Comparison of ENCODE assay signal across 8 mouse cellular contexts in genomic region chr19:38053227-38054041, GRCm38 (mm10). TPM values are rescaled to one million over a fixed set of nuclear protein-coding genes. Genes with fewer than 3 reads are reported as not detected.
A peak's percentile ranks its signal among the peaks of the same experiment; 100 is the strongest.
DNase-seq lines count a peak whose midpoint lies in the region; ATAC-seq and TF ChIP-seq lines count a peak whose summit lies in the region.

No protein-coding gene starts in this region.

- peaks cover 26% of the 10 kb centered on the region for H3K4me1 ChIP-seq in heart, embryonic 13.5 days
- H3K4me1 ChIP-seq in embryonic facial prominence, embryonic 10.5 days = peaks cover 22% of the 10 kb centered on the region
- peaks cover 11% of the 10 kb centered on the region for H3K4me1 ChIP-seq in intestine, embryonic 14.5 days (replicated peaks; ENCODE audit: control insufficient read depth, insufficient read depth, low read length)

- peak overlapping the region; percentile 77; the same call in 1 of the 2 replicates for H3K9ac ChIP-seq in heart, embryonic 13.5 days
- peak overlapping the region; percentile 44 for H3K9ac ChIP-seq in intestine, embryonic 14.5 days (ENCODE audit: low read length)

- H3K4me2 ChIP-seq in heart, embryonic 13.5 days = peak overlapping the region; percentile 79
- H3K4me2 ChIP-seq in intestine, embryonic 14.5 days (ENCODE audit: low read length) = peak overlapping the region; percentile 73
- peak overlapping the region; percentile 94 for H3K4me2 ChIP-seq in myocyte (ENCODE audit: low read depth)

- intact Hi-C loops in heart, postnatal 25 days (cut with DNase I) = loop anchor here (10.0 kb wide), 1 partner anchor 301 kb away; no protein-coding TSS in a partner anchor
- intact Hi-C loops in gastrocnemius, postnatal 36 days (cut with DNase I) = loop anchor here (2.0 kb wide), 1 partner anchor 99 kb away; no protein-coding TSS in a partner anchor

- peaks cover 16% of the 10 kb centered on the region for H3K36me3 ChIP-seq in heart, embryonic 13.5 days
- peaks cover 16% of the 10 kb centered on the region for H3K36me3 ChIP-seq in embryonic facial prominence, embryonic 10.5 days (replicated peaks)
- H3K36me3 ChIP-seq in intestine, embryonic 14.5 days (ENCODE audit: control insufficient read depth, insufficient read depth, low read length) = peaks cover 13% of the 10 kb centered on the region
- H3K36me3 ChIP-seq in myocyte (ENCODE audit: control insufficient read depth, insufficient read depth) = no peaks in the 10 kb centered on the region

- H3K9me3 ChIP-seq in heart, embryonic 13.5 days = no peaks in the 10 kb centered on the region
- H3K9me3 ChIP-seq in embryonic facial prominence, embryonic 10.5 days = no peaks in the 10 kb centered on the region
- no peaks in the 10 kb centered on the region for H3K9me3 ChIP-seq in intestine, embryonic 14.5 days (ENCODE audit: control insufficient read depth, low read length)

- peak overlapping the region; percentile 89 for H3K4me3 ChIP-seq in heart, embryonic 13.5 days
- H3K4me3 ChIP-seq in embryonic facial prominence, embryonic 10.5 days = peak overlapping the region; percentile 79
- peak overlapping the region; percentile 81 for H3K4me3 ChIP-seq in intestine, embryonic 14.5 days (ENCODE audit: low read depth, low read length)
- H3K4me3 ChIP-seq in myocyte = peak overlapping the region; percentile 66

- no peak for ATAC-seq in heart, embryonic 13.5 days (ENCODE audit: extremely low read depth, insufficient number of reproducible peaks, low FRiP score, low TSS enrichment)
- ATAC-seq in intestine, embryonic 14.5 days (replicated peaks; ENCODE audit: low FRiP score, low TSS enrichment, low read depth) = no peak

- DNase-seq in heart, postnatal 25 days (ENCODE audit: low spot score) = no peak
- peak; percentile 62 for DNase-seq in ES-CJ7 (ENCODE audit: low read depth, low spot score)
- DNase-seq in embryonic facial prominence, embryonic 10.5 days (ENCODE audit: low spot score) = peak; percentile 24
- DNase-seq in intestine, embryonic 14.5 days (ENCODE audit: low spot score) = no peak
- DNase-seq in adrenal gland, postnatal 14 days = no peak
- DNase-seq in gastrocnemius, postnatal 36 days = no peak

- H3K27ac ChIP-seq in heart, embryonic 13.5 days (replicated peaks) = peak overlapping the region; percentile 32; the same call in 1 of the 2 replicates
- H3K27ac ChIP-seq in embryonic facial prominence, embryonic 10.5 days (replicated peaks) = peak overlapping the region; percentile 94
- peak overlapping the region; percentile 59; the same call in 1 of the 2 replicates for H3K27ac ChIP-seq in intestine, embryonic 14.5 days (ENCODE audit: low read depth)

- no peak overlapping the region for H3ac ChIP-seq in myocyte (ENCODE audit: control insufficient read depth, insufficient read length)

- peaks cover 14% of the 10 kb centered on the region for H3K79me2 ChIP-seq in myocyte (ENCODE audit: control insufficient read depth, insufficient read depth)

- 23% methylated on average over 8 of the region's 8 CpGs for WGBS in heart, embryonic 13.5 days
- WGBS in embryonic facial prominence, embryonic 10.5 days = 30% methylated on average over 8 of the region's 8 CpGs
- WGBS in intestine, embryonic 14.5 days = 21% methylated on average over 8 of the region's 8 CpGs

- TF ChIP-seq POLR2A in myocyte (IDR thresholded peaks at IDR 0.05; ENCODE audit: insufficient read length, low read depth) = no peak

- peaks cover 2% of the 10 kb centered on the region; the same call in 1 of the 2 replicates for H3K27me3 ChIP-seq in heart, embryonic 13.5 days (replicated peaks)
- H3K27me3 ChIP-seq in embryonic facial prominence, embryonic 10.5 days (replicated peaks; ENCODE audit: low read depth, poor library complexity, severe bottlenecking) = no peaks in the 10 kb centered on the region
- H3K27me3 ChIP-seq in intestine, embryonic 14.5 days (replicated peaks; ENCODE audit: control insufficient read depth, insufficient read depth, low read length) = no peaks in the 10 kb centered on the region
- H3K27me3 ChIP-seq in myocyte (ENCODE audit: control insufficient read depth, insufficient read depth, insufficient read length) = no peaks in the 10 kb centered on the region

TF ChIP-seq in myocyte, 11 proteins besides CTCF, POLR2A, EP300 and RAD21:
- no peak for TF ChIP-seq TCF3 (IDR thresholded peaks at IDR 0.05; ENCODE audit: insufficient read length, low read depth)
- TF ChIP-seq MYOD1 (IDR thresholded peaks at IDR 0.05; ENCODE audit: control insufficient read depth in 1 of 3, insufficient read length in 2 of 3, low read depth in 2 of 3) = no peak
- no peak for TF ChIP-seq E2F4 (IDR thresholded peaks at IDR 0.05; ENCODE audit: insufficient read depth)
- no peak for TF ChIP-seq MYOG (IDR thresholded peaks at IDR 0.05; ENCODE audit: control insufficient read depth in 1 of 3, insufficient read depth in 1 of 3, insufficient read length in 2 of 3, low read depth in 2 of 3)
- TF ChIP-seq USF1 (IDR thresholded peaks at IDR 0.05; ENCODE audit: low read depth) = no peak
- no peak for TF ChIP-seq CEBPB (IDR thresholded peaks at IDR 0.05; ENCODE audit: insufficient read depth, poor library complexity, severe bottlenecking)
- no peak for TF ChIP-seq REST (IDR thresholded peaks at IDR 0.05; ENCODE audit: insufficient read depth, insufficient read length)
- TF ChIP-seq TCF12 (IDR thresholded peaks at IDR 0.05; ENCODE audit: insufficient read depth, poor library complexity, severe bottlenecking) = no peak
- TF ChIP-seq SRF (IDR thresholded peaks at IDR 0.05; ENCODE audit: control insufficient read depth, insufficient read length, low read depth) = no peak
- no peak for TF ChIP-seq MAX (IDR thresholded peaks at IDR 0.05; ENCODE audit: low read depth)
- TF ChIP-seq POLR2AphosphoS2 (IDR thresholded peaks at IDR 0.05; ENCODE audit: insufficient read length, low read depth) = no peak
TF ChIP-seq in myocyte: peak in this region for 0.

RNA-seq across cellular contexts. Expression of gene Cep55, which starts 1.4 kb away (rescaled TPM):
- 25.5 and 26.6 TPM in 2 replicates for polyA plus RNA-seq in heart, embryonic 13.5 days (2015; fragmentation: Nextera tagmentation; extraction: Ambion mirVana)
- under 1 TPM; 0.50 to 0.78 TPM for total RNA-seq in heart, postnatal 25 days (2021)
- polyA plus RNA-seq in embryonic facial prominence, embryonic 10.5 days (2016; fragmentation: Nextera tagmentation; extraction: Ambion mirVana) = 29.6 and 38.1 TPM in 2 replicates
- polyA plus RNA-seq in intestine, embryonic 14.5 days (2014; fragmentation: Nextera tagmentation; extraction: Ambion mirVana) = 31.3 and 32.8 TPM in 2 replicates
- polyA plus RNA-seq in myocyte (2012; fragmentation: generic; extraction: Trizol) = 5.1 TPM
- 8.1 and 8.9 TPM in 2 replicates for total RNA-seq in adrenal gland, postnatal 14 days (2021)
- total RNA-seq in gastrocnemius, postnatal 36 days (2021) = under 1 TPM; 0.30 to 0.31 TPM

RNA-seq across cellular contexts. Expression of gene Myof, which starts 10.1 kb away (rescaled TPM):
- 4.8 and 5.7 TPM in 2 replicates for polyA plus RNA-seq in heart, embryonic 13.5 days (2015; fragmentation: Nextera tagmentation; extraction: Ambion mirVana)
- 10 to 100 TPM in 1 of 2 experiments, 1 to 10 TPM in 1; 9.5 to 10.3 TPM for total RNA-seq in heart, postnatal 25 days (2021)
- 2.6 and 4.0 TPM in 2 replicates for polyA plus RNA-seq in embryonic facial prominence, embryonic 10.5 days (2016; fragmentation: Nextera tagmentation; extraction: Ambion mirVana)
- 16.7 and 17.9 TPM in 2 replicates for polyA plus RNA-seq in intestine, embryonic 14.5 days (2014; fragmentation: Nextera tagmentation; extraction: Ambion mirVana)
- 76.9 TPM for polyA plus RNA-seq in myocyte (2012; fragmentation: generic; extraction: Trizol)
- 17.2 and 20.7 TPM in 2 replicates for total RNA-seq in adrenal gland, postnatal 14 days (2021)
- 1 to 10 TPM; 4.5 to 5.6 TPM for total RNA-seq in gastrocnemius, postnatal 36 days (2021)

RNA-seq across cellular contexts. Expression of gene Ffar4, which starts 43.4 kb away (rescaled TPM):
- polyA plus RNA-seq in heart, embryonic 13.5 days (2015; fragmentation: Nextera tagmentation; extraction: Ambion mirVana) = 0.11 and 0.20 TPM in 2 replicates
- under 1 TPM in 1 of 2 experiments, not detected in 1; 0.20 TPM for total RNA-seq in heart, postnatal 25 days (2021)
- polyA plus RNA-seq in embryonic facial prominence, embryonic 10.5 days (2016; fragmentation: Nextera tagmentation; extraction: Ambion mirVana) = 0.28 TPM in 1 of 2 replicates, not detected in the other
- 7.0 and 10.4 TPM in 2 replicates for polyA plus RNA-seq in intestine, embryonic 14.5 days (2014; fragmentation: Nextera tagmentation; extraction: Ambion mirVana)
- polyA plus RNA-seq in myocyte (2012; fragmentation: generic; extraction: Trizol) = not detected
- total RNA-seq in adrenal gland, postnatal 14 days (2021) = 10.8 and 24.9 TPM in 2 replicates
- not detected for total RNA-seq in gastrocnemius, postnatal 36 days (2021)

Comparison
In these comparisons a context has a peak if more than half of its experiments do, and no peak if none do; other contexts are left out.
1. H3K27ac ChIP-seq: peak in every context shown above with its lines; median percentile 94 in embryonic facial prominence, embryonic 10.5 days; 59 in intestine, embryonic 14.5 days; 32 in heart, embryonic 13.5 days.
2. DNase-seq: peak in ES-CJ7 (single experiment) and embryonic facial prominence, embryonic 10.5 days (single experiment); none in heart, postnatal 25 days (single experiment), intestine, embryonic 14.5 days (single experiment), adrenal gland, postnatal 14 days (single experiment) and gastrocnemius, postnatal 36 days (0 of 2).
3. Peak in every context shown above with its lines, with median percentiles within 50 percentile points of each other: H3K4me2 ChIP-seq and H3K4me3 ChIP-seq.